Mouse (Mus musculus) frontal cortex, postnatal 10 days (tissue): ENCODE measurements around the gene Gm26558.
A peak's percentile ranks its signal among the peaks of the same experiment; 100 is the strongest.

Source experiments
- DNase-seq, 2 experiments: peaks; one replicate each; pipeline ENCODE4 v3.0.0; 2022; ENCODE audit warnings: low spot score in 2 of 2, mixed read lengths in 1 of 2

Gm26558 gene

DNA sequence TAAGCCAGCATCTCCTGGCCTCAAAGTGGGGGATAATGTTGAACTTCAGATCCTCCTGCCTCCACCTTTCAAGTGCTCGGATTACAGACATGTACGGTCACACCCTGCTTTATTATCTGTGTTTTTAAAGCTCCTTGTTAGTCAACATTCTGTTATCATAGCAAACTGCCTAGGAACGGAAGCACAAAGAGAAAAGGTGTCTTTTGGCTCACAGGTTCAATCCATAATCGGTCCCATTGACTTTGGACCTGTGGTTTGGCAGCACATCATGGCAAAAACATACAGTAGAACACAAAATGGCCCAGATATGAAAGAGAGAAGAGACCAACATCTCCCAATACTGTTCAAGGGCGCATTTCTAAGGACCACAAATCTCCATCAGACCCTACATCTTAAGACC is 13.6 kb downstream of the Gm26558 start:
- no peak for DNase-seq

DNA sequence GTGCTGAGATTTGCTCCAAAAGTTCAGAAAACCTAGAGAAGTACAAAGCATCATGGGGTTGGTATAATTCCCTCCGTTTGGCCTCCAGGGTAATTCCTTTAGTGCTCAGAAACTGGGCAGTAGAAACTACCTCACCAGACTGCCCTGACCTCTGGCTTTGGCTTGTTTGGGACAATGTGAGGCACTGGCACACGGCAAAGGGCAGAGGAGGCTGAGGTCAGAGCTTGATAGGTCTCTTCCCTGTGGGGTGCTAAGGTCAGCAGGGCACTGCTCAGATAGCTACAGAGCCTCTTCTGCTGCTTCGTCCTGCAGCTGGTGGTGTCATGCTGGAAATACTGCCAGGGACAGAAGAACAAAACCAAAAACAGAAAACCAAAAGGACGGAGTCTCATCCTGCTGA is 14.2 kb downstream of the Gm26558 start:
- DNase-seq = no peak

DNA sequence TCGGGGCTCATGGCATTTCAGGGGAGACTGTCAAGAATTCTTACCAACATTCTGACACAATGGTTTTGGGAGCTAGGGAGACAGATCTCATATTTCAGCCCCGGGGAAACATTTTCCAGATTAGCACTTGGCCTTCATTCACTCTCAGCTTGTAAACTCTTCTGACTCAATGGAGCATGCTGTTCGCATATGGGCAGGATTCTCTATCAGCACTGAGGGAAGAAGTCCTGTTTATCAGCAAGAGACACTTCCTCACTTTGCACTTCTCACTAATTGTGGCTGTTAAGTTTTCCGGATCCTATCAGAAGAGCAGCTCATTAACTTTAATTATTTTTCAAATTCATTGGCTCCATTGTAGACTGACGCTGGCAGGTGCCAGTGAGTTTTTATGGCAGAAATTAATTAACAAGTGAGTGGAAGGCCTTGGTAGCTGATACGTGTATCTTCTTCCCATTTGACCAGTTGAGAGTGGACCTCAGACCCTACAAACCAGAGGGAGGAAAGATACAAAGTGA is 16.6 kb downstream of the Gm26558 start:
- no peak for DNase-seq

DNA sequence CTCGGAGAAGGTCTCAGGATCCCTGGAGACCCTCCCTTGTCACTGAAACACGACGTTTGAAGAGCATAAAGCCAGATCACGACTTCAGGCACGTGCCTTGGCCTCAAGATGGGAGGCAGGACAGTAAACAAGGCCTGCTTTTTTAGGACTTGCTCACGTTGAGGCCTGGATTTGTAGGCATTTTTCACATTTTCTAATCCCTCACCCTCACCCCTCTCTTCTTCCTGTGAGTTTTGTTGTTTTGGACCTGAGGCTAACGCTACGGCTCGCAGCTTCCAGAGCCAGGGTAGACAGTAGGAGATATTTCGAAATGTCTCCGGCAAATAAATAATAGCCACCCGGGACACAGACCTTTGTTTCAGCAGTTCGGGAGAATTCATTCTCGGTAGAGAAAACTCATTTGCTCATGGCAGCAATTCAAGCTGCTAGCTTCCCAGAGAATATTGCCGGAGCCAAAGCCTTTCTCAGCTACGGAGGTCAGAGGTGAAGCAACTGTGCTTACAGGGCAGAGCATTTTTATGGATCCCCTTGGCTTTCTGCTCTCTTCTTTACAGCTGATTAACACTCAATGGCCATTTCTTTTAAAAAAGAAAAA is 18.8 kb downstream of the Gm26558 start:
- DNase-seq = no peak

DNA sequence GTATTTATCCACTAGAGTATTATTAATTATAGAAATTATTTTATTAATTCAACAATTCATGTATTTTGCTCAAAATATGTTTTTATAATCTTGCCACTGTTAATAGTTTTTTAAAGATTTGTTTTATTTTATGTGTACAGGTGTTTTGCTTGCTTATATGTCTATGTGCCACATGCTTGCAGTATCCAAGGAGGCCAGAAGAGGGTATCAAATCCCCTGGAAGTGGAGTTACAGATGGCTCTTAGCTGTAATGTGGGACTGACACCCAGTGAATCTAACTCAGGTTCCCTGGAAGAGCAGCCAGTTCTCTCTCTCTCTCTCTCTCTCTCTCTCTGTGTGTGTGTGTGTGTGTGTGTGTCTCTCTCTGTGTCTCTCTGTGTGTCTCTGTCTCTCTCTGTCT is 20.9 kb downstream of the Gm26558 start:
- no peak for DNase-seq

DNA sequence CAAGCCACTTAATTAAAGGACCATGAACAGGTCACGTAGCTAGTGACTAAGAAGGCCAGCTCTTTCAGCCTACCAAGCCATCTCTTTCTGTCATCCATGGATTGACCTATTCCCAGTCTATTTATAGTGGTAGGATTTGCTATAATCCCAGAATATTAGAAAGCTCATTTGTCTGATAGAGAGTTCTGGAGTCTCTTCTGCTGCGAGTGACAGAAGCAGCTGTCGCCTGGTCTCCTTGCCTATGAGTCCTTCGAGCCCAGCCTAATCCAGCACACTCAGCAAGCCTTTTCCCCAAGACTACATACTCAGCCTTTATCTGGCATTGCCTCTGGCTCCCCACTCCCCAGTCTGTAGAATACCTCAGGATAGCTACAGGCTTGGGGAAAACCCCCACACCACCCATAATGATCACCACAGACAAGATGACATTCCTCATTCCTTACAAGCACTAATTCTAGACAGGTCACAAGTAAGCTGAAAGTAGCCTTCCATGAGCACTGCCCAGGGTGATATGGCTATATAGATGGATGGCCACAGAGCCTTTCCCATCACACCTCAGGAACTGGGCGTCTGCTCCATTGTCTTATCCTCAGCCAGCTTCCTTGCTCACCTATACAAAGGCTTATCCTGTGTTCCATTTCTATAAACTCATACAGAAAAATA is 27.7 kb downstream of the Gm26558 start:
- DNase-seq = no peak

DNA sequence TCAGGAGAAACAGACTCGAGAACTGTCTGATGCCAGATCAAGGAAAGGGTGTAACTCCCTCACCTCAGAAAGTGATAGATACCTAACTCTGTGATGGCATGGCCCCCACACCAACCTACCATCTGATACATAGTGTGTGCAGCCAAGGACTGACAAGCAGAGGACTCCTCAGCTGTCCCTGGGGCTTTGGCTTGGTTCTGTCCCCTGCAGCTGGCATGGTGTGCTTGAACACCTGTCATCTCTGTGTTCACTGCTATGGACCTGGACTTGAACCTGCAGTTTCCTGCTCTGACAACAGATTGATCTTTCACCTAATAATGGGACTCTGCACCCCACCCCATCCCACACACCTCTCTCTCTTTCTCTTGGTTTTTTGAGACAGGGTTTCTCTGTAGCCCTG is 29.5 kb downstream of the Gm26558 start:
- DNase-seq = no peak

DNA sequence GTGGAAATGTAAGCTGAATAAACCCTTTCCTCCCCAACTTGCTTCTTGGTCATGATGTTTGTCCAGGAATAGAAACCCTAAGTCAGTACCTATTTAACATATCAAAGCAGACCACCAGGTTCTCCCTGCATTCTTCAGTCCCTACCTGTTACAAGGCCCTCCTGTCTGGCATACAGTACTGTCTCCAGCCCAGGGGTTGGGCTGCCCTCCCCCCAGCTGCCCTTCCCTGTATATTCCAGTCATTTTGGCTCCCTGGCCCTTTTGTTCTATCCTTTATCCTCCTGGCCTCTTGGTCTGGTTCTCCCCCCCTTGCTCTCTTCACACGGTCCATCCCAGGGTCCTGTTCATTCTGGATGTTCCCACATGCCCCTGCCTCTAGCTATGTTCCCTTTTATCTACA is 30.6 kb downstream of the Gm26558 start:
- DNase-seq = no peak

DNA sequence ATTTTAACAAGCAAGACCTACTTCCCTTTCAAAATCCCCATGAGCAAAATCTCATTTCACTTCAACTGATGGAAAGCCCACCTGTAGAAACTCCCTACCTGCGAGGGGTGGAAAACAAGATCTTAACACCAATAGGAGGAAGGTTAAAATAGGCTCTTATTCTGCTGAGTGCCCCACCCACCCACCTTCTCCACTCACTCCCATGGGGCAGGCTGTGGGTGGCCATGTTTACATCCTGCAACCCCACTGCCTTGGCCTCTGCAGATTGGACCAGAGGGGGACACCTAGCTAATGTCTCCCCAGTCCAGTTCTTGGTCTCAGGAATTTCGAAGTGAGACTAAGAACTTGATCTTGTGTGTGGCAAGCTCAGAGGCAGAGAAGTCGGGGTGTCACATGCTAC is 32.0 kb downstream of the Gm26558 start:
- DNase-seq = no peak

DNA sequence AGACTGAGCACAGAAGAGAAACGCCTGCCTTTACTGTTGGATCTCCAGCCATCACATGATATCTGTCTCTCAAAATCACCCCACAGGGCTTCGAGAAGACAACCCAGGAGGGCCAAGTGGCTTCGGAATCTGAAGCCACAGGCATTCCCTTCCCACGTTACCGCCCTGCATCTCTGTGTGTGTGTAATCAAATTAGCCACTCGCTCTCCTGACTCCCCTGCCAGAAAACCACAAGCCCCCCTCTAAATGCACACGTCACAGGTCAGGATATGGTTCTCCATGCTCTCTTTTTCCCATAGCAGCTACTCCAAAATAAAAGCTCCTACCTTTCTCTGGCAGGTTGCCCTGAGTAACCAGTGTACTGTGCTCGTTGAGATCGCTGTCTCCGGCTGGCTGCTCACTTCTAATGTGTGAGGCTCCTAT is 32.6 kb downstream of the Gm26558 start:
- peak; percentile 21 to 27 for DNase-seq

DNA sequence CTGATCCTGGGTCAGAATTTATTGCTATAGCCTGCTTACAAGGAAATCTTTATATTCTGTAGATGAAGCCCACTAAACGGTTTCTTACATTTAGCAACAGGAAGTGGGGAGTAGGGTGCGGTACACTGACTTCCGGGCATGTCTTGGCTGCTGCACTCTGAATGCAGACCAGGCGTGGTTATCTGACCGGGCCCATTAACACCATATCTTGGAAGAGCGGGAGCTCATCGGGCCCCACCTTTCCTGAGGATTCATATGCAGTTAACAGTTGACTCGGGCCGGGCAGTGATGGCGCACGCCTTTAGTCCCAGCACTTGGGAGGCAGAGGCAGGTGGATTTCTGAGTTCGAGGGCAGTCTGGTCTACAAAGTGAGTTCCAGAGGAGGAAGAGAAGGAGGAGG is 33.5 kb downstream of the Gm26558 start:
- DNase-seq = no peak

DNA sequence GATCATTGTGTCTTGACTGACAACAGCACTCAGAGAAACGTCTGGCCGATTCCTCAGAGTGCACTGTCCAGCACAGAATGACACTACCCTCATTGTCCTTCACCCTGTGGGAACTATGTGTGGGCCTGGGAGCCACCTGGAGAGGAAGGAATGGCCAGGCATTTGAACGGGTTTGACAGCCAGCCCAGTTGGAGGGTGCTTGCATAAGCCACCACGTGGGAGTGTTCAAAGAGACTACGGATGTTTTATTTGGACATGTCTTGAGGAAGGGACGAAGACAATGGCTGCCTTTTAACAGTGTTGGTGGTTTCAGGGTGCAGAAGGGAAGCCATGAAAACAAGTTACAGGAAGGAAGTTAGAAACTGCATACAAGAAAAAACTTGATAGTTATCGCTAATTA is 36.1 kb downstream of the Gm26558 start:
- DNase-seq = no peak

DNA sequence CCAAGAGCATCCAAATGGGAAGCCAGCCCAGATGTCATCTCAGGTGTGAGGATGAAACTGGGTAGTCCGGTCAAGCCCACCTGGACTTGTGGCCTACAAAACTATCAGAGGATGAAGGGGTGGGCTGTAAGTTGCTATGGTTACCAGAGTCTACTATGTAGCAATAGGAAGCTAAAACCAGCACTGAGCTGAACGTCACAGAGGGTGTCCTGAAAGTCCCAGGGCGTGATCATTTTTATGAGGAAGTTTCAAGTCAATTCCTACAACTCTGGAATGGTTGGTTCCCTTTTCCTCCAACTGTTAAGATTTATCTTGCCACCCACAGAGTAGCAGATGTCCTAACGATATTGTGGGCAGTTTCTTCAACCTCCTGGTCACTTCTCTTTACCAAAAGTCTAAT is 39.7 kb downstream of the Gm26558 start:
- DNase-seq = no peak

DNA sequence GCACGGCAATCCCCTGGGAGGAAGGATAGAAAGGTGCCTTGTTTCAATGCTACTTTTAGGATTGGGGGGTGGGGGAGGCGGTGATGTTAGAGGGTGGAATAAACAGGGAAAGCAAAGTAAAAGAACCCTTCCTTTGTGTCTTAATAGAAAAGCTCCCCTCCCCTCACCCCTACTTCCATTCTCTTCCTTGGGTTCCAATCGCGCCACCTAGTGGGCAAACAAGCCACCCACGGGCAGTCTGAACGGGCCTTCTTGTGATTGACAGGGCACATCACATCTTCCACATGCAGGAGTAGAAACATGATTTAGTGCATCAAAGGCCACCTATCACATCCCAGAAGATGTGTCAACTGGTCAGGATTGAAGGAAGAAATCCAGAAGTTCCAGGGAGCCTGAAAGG is 41.7 kb downstream of the Gm26558 start:
- DNase-seq = peak in 1 of 2 experiments; percentile 38

DNA sequence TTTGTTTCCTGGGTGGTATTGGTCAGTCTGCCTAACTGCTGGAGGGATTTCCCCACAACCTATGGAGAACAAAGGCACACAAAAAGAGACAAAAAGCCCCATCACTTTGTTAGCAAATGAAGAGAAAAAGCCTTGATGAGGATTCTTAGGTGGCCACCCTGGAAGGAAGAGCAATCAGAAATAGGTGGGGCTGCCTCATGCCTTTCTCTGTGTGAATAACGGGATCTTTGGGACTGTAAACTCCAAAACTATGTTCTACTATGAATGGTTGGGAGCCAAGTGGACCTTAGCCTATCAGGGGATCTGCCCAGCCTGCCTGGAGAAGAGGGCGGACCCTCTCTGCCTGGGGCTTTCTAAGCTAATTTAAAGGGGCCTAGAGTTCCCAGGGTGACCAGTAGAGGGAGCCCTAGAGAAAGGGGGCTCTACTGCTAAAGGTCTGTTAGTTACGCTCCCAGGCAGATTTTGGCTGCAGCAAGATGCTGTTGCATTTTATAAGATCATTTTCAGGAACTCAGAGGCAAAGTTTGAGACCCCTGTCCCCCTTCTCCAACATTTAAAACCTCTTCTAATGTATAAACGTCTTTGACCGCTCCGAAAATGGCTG is 42.6 kb downstream of the Gm26558 start:
- DNase-seq = no peak

DNA sequence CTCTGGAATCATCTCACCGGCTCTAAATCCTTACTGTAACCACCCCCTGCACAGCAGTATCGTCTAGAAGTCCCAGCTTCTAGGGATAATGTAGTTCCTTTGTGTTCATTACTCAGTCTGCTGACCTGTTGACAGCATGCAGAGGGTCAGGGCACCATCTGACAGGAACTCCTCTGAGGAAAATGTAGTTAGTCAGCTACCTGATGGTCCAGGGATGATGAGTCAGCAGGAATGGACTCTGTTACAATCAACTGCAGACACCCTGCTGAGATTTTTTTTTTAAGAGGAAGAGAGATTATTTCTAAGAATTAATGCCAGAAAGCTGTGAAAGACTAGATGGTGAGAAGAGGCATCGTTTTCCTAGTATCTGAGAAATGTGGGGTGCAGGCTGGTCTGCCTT is 45.3 kb downstream of the Gm26558 start:
- DNase-seq = no peak

DNA sequence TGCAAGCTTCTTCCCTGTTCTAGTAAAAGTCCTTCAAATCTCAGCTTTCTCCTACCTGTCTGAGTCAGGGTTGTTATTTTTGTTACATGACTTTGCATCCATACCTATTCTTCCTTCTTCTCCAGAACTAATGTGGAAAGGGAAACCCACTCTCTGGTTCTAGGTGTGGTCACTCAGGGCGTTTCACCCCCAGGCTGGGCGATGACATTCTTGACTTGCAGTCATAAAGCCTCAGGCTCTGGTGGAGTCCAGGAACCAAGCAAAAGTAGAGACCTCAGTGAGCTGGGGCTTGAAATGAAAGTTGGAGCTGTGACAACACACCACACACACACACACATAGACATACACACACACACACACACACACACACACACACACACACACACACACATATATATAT is 45.8 kb downstream of the Gm26558 start:
- no peak for DNase-seq

DNA sequence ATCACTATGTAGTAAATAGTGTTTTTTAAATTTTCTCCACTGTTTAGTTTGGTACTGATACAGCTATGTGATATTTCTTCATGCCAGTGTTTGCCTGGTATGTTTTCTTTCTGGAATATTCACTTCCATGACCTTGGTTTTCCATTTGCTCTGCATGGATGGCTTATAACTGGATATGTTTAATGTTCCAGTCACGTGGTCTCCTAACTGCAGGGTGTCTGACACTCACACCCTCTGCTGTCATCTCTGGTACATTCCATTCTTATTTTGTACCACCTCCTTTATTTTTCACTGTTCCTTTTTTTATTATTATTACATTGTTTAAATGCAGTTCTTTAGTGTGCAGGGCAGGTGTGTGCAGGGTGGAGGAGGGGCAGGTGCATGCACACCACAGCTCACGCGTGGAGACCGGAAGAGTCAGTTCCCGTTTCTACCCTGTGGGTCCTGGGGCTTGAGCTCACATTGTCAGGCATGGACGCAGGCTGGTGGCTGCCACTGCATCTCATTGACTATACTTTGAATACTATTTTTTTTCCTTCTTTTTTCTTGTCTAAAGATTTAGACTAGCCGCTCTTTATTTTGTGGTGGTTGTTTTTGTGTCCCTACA is 47.1 kb downstream of the Gm26558 start:
- DNase-seq = no peak
